Mouse (Mus musculus): ENCODE results near the gene Zfp574. TPM values are rescaled to one million over a fixed set of nuclear protein-coding genes. Genes with fewer than 3 reads are reported as not detected.
"Not testable (repeated sequence)": the region's sequence is repeated elsewhere in the genome, so short reads cannot be mapped to it uniquely, and the experiment has no call there.

The Zfp574 gene
- total RNA-seq (2021), result 1 to 10 TPM; 9.8 to 9.9 TPM

GRCm38 (mm10) chr7:25071979-25072715 lies at the start of gene Zfp574, which contains the start of gene Grik5:
Gene Zfp574, plus strand, starts transcription at chr7:25072567.
Gene Grik5, minus strand, starts transcription at chr7:25072346.
- intact Hi-C loops (cut with DNase I), result loop anchor here (10.0 kb wide), 1 partner anchor 187 kb away; the partner anchor contains the start of gene Rps19
- no peak for DNase-seq (ENCODE audit: low spot score)

GRCm38 (mm10) chr7:25025855-25026439 lies 46.4 kb upstream of the Zfp574 start:
- DNase-seq (ENCODE audit: low spot score), result no peak
- intact Hi-C loops (cut with DNase I), result no loop called here

GRCm38 (mm10) chr7:25026452-25026851 lies 45.9 kb upstream of the Zfp574 start:
- intact Hi-C loops (cut with DNase I), result no loop called here
- DNase-seq (ENCODE audit: low spot score), result no peak

GRCm38 (mm10) chr7:25030032-25030753 lies 42.2 kb upstream of the Zfp574 start:
- intact Hi-C loops (cut with DNase I), result loop anchor here (2.0 kb wide), 2 partner anchors 67 to 157 kb away; no protein-coding TSS in a partner anchor
- DNase-seq (ENCODE audit: low spot score), result no peak

GRCm38 (mm10) chr7:25031528-25031927 lies 40.8 kb upstream of the Zfp574 start:
- intact Hi-C loops (cut with DNase I), result loop anchor here (2.0 kb wide), 2 partner anchors 65 to 155 kb away; no protein-coding TSS in a partner anchor

GRCm38 (mm10) chr7:25034796-25035195 lies 37.6 kb upstream of the Zfp574 start:
- DNase-seq (ENCODE audit: low spot score), result no peak
- intact Hi-C loops (cut with DNase I), result no loop called here

More at GRCm38 (mm10) chr7:25031528-25031927, 40.8 kb upstream of the Zfp574 start:
- no peak for DNase-seq (ENCODE audit: low spot score)

- no peak for DNase-seq (ENCODE audit: low spot score)
- intact Hi-C loops (cut with DNase I), result no loop called here
Observed at GRCm38 (mm10) chr7:25035916-25036315, 36.5 kb upstream of the Zfp574 start.

- intact Hi-C loops (cut with DNase I), result no loop called here
- DNase-seq (ENCODE audit: low spot score), result no peak
Observed at GRCm38 (mm10) chr7:25041921-25042320, 30.4 kb upstream of the Zfp574 start.

- intact Hi-C loops (cut with DNase I); DNase-seq (ENCODE audit: low spot score): not testable (repeated sequence)
Observed at GRCm38 (mm10) chr7:25044599-25044998, 27.8 kb upstream of the Zfp574 start.

- intact Hi-C loops (cut with DNase I), result no loop called here
- no peak for DNase-seq (ENCODE audit: low spot score)
Observed at GRCm38 (mm10) chr7:25047363-25047762, 25.0 kb upstream of the Zfp574 start.

- intact Hi-C loops (cut with DNase I), result no loop called here
- no peak for DNase-seq (ENCODE audit: low spot score)
Observed at GRCm38 (mm10) chr7:25049295-25049930, 23.0 kb upstream of the Zfp574 start.

- intact Hi-C loops (cut with DNase I), result no loop called here
- no peak for DNase-seq (ENCODE audit: low spot score)
Observed at GRCm38 (mm10) chr7:25052587-25052986, 19.8 kb upstream of the Zfp574 start.

- no peak for DNase-seq (ENCODE audit: low spot score)
- intact Hi-C loops (cut with DNase I), result no loop called here
Observed at GRCm38 (mm10) chr7:25056951-25057350, 15.4 kb upstream of the Zfp574 start.

- intact Hi-C loops (cut with DNase I), result no loop called here
- DNase-seq (ENCODE audit: low spot score), result no peak
Observed at GRCm38 (mm10) chr7:25057888-25058287, 14.5 kb upstream of the Zfp574 start.

- no peak for DNase-seq (ENCODE audit: low spot score)
- intact Hi-C loops (cut with DNase I), result no loop called here
Observed at GRCm38 (mm10) chr7:25058394-25058793, 14.0 kb upstream of the Zfp574 start.

- intact Hi-C loops (cut with DNase I), result no loop called here
- DNase-seq (ENCODE audit: low spot score), result no peak
Observed at GRCm38 (mm10) chr7:25058836-25059235, 13.5 kb upstream of the Zfp574 start.

GRCm38 (mm10) chr7:25063346-25063745 lies 9.0 kb upstream of the Zfp574 start:
- DNase-seq (ENCODE audit: low spot score), result no peak
- intact Hi-C loops (cut with DNase I), result no loop called here

- intact Hi-C loops (cut with DNase I), result no loop called here
- no peak for DNase-seq (ENCODE audit: low spot score)
Observed at GRCm38 (mm10) chr7:25063900-25064299, 8.5 kb upstream of the Zfp574 start.

- DNase-seq (ENCODE audit: low spot score), result no peak
- intact Hi-C loops (cut with DNase I), result no loop called here
Observed at GRCm38 (mm10) chr7:25067338-25067737, 5.0 kb upstream of the Zfp574 start.
